Mouse (Mus musculus) brown adipose tissue, adult 24 weeks (tissue): ENCODE results near the gene Mus81. TPM values are rescaled to one million over a fixed set of nuclear protein-coding genes. Genes with fewer than 3 reads are reported as not detected.

Source experiments
- H3K27ac ChIP-seq: fragments of 200-500 bp; replicated peaks from 2 replicates; pipeline ENCODE4 v1.5.1; 2012; ENCODE audit warnings: low read depth, mild to moderate bottlenecking, low read length
- H3K4me1 ChIP-seq: fragments of 200-500 bp; 2 replicates; pipeline ENCODE4 v1.6.1; 2012; ENCODE audit warnings: low read length, mixed read lengths; ENCODE audit not compliant: control insufficient read depth, insufficient read depth, insufficient read length
- H3K4me3 ChIP-seq: fragments of 200-500 bp; 2 replicates; pipeline ENCODE4 v1.5.1; 2012; ENCODE audit warnings: low read depth, mild to moderate bottlenecking, low read length, moderate library complexity; ENCODE audit not compliant: insufficient read depth
- polyA plus RNA-seq: library from polyadenylated mRNA; stranded (reverse); fragments of >200 nt; gene quantifications from 2 replicates; pipeline ENCODE4 v1.2.4, GENCODE M21; 2012; ENCODE audit not compliant: missing spikeins, insufficient read depth, insufficient read length

Mus81 gene
- polyA plus RNA-seq, 1 experiment, result 14.8 TPM

DNA sequence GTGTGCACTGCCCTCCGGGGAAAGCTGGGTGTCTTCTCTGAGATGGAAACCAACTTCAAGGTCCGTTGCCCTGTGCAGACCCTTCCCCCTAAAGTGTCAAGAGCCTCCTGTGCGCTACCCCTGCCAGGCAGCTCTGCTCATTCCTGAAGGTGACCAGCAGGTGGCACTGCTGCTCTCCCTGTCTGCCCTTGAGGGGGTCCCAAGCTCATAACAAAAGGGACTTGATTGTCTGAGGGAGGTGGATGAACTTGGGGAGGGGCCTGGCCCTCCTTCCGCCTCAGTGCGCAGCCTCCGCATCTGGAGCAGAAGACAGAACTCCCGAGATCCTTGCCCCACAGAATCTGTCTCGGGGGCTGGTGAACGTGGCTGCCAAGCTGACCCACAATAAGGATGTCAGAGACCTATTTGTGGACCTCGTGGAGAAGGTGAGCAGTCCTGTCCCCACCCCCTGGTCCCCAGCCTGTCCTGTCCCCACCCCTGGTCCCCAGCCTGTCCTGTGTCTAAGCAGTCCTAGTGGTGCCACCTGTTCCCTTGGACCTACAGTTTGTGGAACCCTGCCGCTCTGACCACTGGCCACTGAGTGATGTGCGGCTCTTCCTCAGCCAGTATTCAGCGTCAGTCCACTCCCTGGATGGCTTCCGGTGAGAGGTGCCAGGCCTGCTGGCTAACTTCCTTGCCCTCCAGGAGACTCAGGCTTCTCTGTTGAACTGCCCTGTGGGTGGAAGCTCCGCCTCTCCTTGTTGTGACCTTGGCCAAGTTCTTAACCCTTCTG, 24.2 kb downstream of the Mus81 start:
- Histone ChIP-seq H3K27ac (peak overlapping the region; percentile 32; the same call in 1 of the 2 replicates), H3K4me1 (peaks cover 5% of the 10 kb centered on the region; the same call in 1 of the 2 replicates), H3K4me3 (no peak overlapping the region)

GRCm38 (mm10) chr19:5463212-5463611, 25.0 kb downstream of the Mus81 start:
- H3K4me3 ChIP-seq, result no peak overlapping the region
- no peak overlapping the region for H3K27ac ChIP-seq
- H3K4me1 ChIP-seq, result peaks cover 5% of the 10 kb centered on the region; the same call in 1 of the 2 replicates

- peaks cover 5% of the 10 kb centered on the region; the same call in 1 of the 2 replicates for H3K4me1 ChIP-seq
- peak overlapping the region; percentile 76 for H3K4me3 ChIP-seq
- H3K27ac ChIP-seq, result no peak overlapping the region
Measured at GRCm38 (mm10) chr19:5461411-5461810, 26.8 kb downstream of the Mus81 start.

GRCm38 (mm10) chr19:5460465-5460911, 27.7 kb downstream of the Mus81 start, which contains the start of gene Fibp:
Fibp (plus strand) TSS chr19:5460615.
- Histone ChIP-seq H3K27ac (peak within 1 kb of the TSS; percentile 86), H3K4me1 (peaks cover 5% of the 10 kb centered on the region; the same call in 1 of the 2 replicates), H3K4me3 (peak within 1 kb of the TSS; percentile 76)

DNA sequence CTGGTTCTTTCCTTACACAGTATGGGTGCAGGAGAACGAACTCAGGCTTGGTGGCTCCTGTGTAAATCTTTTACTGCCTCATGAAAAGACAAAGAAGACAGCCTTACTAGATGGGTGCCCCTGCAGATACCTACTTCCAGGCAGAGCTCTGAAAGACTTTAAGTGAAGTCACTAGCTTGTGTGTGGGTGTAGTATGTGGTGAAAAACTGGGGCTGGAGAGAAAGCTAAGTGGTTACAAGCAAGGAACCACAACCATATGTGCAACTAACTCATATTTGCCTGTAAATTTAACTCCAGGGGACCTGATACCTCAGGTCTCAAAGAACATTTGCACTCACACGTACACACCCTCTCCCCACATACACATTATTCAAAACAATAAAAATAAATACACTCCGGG, 28.3 kb downstream of the Mus81 start:
- peaks cover 5% of the 10 kb centered on the region; the same call in 1 of the 2 replicates for H3K4me1 ChIP-seq
- H3K4me3 ChIP-seq, result peak overlapping the region; percentile 76; the same call in 1 of the 2 replicates

DNA sequence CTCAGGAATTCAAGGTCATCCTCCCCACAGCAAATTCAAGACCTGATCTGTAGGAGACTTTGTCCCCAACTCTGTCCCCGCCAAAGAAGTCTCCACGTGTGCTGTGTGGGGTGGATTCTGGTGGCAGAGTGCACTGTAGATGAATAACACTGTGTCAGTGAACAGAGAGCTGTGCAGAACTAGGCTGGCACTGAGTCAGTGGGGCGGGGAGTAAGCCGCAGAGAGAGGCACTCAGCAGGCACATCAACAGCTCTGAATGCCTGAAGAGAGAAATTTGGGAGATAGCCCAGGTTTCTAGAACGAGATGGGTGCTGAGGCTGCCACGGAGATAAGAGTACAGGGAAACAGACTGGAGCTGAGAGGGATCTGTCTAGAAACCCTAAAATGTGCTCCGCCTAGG, 29.2 kb downstream of the Mus81 start:
- H3K4me1 ChIP-seq, result no peaks in the 10 kb centered on the region; the same call in 1 of the 2 replicates
- no peak overlapping the region for H3K4me3 ChIP-seq
- H3K27ac ChIP-seq, result peak overlapping the region; percentile 96

More for the DNA sequence above, 28.3 kb downstream of the Mus81 start:
- H3K27ac ChIP-seq, result no peak overlapping the region

DNA sequence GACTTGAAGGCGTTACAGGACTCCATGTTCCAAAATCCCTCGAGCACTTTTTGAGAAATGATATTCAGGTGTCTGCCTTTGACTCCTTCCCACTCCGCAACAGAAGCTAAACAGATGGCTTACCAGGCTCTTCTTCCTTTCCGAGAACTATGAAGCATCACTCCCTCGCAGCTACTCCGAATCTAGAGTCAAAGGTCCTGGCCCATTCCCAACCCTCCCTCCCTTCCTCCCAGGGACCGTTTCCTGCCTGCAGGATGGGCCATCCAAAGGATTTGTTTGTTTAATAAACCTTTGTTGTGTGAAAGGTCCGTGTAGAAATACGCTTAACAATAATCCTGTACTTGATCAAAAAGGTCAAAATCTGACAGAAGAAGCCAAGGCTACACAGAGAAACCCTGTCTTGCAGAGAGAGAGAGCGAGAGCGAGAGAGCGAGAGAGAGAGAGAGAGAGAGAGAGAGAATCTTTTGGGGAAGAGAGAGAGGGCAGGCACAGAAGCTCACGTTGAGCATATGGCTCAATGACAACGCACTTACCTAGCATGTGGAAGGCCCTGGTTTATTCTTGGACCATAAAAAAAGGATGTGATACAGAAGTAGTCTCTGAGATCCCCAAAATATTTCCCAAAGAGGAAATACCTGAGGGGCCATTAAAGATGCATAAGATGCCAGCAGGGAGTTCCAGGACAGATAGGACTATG, 30.3 kb downstream of the Mus81 start, which contains the start of gene Ccdc85b:
Gene Ccdc85b, minus strand, starts transcription at position 149 of the 697 bp plus-strand sequence.
- Histone ChIP-seq H3K4me1 (peaks cover 2% of the 10 kb centered on the region), H3K27ac (peak within 1 kb of the TSS; percentile 96), H3K4me3 (peak within 1 kb of the TSS; percentile 86)

DNA sequence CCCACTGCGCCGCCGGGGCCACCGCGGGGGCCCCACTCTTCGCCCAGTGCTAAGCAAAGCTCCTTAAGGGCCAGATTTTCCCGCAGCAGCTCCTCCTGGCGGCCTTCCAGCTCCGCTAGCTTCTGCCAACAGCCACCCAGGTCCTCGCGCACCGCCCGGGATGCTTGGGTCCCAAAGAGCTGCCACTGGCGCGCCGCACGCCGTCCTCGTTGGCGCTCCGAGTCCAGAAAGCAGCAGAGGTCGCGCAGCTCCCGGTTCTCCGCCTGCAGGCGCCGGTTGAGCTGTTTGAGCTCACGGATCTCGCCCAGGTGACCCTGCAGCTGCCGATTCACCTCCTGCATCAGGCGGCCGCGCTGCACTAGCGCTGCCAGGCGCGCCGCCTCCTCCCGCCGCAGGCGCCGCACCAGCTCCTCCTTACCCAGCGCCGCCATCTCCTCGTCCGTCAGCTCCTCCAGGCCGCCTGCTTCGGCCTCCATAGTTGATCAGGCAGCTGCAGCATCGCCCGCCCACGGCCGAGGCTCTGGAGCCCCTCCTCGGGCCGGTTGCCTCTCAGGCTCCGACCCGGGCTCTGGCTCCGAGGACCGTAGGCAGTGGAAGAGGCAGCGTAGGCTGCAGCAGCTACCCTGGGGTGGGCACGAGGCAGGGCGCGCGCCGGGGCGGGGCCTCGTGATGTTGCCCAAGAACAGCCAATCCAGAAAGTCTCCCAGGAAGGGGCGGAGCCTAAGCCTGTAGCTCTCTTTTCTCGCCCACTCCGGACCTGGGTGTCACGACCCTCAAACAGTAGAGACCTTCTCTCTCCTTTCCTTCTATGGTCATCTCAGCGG, 31.1 kb downstream of the Mus81 start:
- Histone ChIP-seq H3K4me3 (peak overlapping the region; percentile 86), H3K27ac (peak overlapping the region; percentile 96), H3K4me1 (peaks cover 2% of the 10 kb centered on the region)

DNA sequence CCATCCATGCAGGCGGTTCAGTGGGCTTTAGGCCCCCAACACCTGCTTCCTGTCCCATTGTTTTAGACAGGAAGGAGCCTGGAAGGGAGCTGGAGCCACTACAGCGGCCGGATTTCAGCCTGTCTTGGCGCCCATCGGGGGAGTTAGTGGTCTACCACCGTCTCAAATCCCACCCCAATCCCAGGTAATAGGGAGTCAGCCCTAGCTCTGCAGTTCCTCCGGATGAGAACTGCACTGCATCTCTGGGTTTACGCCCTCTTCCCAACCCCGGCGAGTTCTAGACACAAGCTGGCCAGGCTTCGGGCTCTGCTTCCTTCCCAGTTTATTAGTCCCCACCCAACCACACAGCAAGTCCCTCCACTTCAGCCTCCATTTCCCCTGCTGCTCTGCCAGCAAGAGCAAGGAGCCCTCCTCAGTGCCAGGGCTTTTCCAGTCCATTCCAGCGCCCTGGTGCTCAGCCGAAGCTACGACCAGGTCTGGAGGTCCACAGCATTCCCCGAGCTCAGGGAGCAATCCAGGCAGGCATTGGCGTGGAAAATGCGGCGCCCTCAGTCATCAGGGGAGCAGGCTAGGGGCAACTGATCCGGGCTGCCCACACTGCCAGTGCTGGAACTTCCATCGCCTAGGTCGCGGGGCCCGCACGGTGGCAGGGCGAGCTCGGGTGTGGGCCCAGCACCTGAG, 31.8 kb downstream of the Mus81 start:
- peaks cover 2% of the 10 kb centered on the region for H3K4me1 ChIP-seq
- H3K27ac ChIP-seq, result peak overlapping the region; percentile 96
- peak overlapping the region; percentile 86 for H3K4me3 ChIP-seq

GRCm38 (mm10) chr19:5455568-5455967, 32.6 kb downstream of the Mus81 start:
- peak overlapping the region; percentile 86 for H3K4me3 ChIP-seq
- H3K27ac ChIP-seq, result peak overlapping the region; percentile 84
- peaks cover 2% of the 10 kb centered on the region for H3K4me1 ChIP-seq

DNA sequence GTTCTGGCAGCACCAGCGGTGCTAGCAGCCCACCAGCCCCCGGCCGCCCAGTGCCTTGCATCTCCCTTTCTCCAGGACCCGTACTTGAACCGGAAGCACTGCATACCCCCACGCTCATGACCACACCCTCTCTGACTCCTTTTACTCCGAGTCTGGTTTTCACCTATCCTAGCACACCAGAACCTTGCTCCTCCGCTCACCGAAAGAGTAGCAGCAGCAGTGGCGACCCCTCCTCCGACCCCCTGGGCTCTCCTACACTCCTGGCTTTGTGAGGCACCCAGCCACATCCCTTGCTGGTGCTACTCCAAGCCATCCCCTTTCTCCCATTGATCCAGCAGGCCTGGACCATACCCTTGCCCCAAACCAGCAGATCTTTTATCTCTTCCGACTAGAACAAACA, 33.2 kb downstream of the Mus81 start:
- Histone ChIP-seq H3K4me1 (peaks cover 2% of the 10 kb centered on the region), H3K27ac (peak overlapping the region; percentile 84; the same call in 1 of the 2 replicates), H3K4me3 (peak overlapping the region; percentile 86)

DNA sequence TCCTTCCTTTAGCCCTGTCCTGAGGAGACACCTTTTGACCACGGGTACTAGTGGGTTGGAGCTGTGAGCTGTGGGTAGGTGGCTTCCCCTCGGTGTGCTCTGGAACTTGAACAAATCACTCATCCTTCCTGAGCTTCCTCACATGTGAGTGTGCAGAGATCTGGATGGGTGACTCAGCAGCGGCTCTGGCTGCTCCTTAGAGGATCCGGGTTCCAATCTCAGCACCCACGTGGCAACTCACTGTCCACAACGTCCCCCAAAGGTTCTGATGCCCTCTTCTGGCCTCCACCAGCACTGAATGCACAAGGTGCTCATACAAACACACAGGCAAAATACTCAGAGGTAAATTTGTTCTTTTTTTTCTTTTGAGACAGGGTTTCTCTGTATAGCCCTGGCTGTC, 36.4 kb downstream of the Mus81 start:
- peaks cover 11% of the 10 kb centered on the region for H3K4me1 ChIP-seq
- H3K4me3 ChIP-seq, result no peak overlapping the region
- no peak overlapping the region for H3K27ac ChIP-seq

- peaks cover 11% of the 10 kb centered on the region for H3K4me1 ChIP-seq
- no peak overlapping the region for H3K4me3 ChIP-seq
- H3K27ac ChIP-seq, result no peak overlapping the region
Measured at GRCm38 (mm10) chr19:5449673-5450072, 38.5 kb downstream of the Mus81 start.
